Mouse (Mus musculus): ENCODE measurements around the gene Slc12a5. TPM values are rescaled to one million over a fixed set of nuclear protein-coding genes. Genes with fewer than 3 reads are reported as not detected.
A peak's percentile ranks its signal among the peaks of the same experiment; 100 is the strongest.

The Slc12a5 gene
- polyA plus RNA-seq, 1 experiment from 2014 or later, result 60.5 TPM

DNA sequence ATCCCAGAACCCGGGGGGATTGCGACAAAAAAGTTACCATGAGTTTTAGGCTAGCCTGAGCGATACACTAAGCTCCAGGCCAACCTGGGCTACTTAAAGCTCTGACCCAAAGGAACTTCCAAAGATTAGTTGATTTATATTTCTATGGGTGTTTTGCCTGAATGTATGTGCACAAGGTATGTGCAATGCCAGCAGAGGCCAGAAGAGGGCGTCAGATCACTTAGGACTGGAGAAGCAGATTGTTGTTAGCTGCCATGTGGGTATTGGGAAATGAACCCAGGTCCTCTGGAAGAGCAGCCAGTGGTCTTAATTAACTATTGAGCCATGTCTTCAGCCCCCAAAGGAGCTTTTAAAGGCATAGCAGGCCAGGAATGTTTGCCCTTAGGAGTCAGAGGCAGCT lies 8.9 kb upstream of the Slc12a5 start:
- Histone ChIP-seq H3K27me3 (peaks cover 63% of the 10 kb centered on the region), H3K4me2 (no peak overlapping the region), H3K36me3 (no peaks in the 10 kb centered on the region), H3K4me3 (no peak overlapping the region), H3K9ac (no peak overlapping the region), H3K4me1 (replicated peaks) (peaks cover 23% of the 10 kb centered on the region), H3K27ac (replicated peaks) (no peak overlapping the region), H3K9me3 (no peaks in the 10 kb centered on the region)
- 86% methylated on average over 4 of the region's 4 CpGs for WGBS
- no peak for ATAC-seq (ENCODE audit: low FRiP score, low read depth)

DNA sequence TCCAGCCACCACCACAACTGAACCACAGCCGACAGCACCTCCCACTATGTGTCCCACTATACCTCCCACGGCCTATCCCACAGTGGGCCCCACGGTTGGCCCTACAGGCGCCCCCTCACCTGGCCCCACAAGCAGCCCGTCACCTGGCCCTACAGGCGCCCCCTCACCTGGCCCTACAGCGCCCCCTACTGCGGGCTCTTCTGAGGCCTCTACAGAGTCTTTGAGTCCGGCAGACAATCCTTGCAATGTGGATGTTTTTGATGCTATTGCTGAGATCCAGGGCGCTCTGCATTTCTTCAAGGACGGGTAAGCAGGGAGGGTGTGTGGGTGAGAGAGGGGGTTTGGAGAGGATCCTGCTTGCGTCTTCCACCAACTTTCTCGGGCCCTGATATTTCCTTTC lies 8.2 kb upstream of the Slc12a5 start:
- no peak overlapping the region for H3K9ac ChIP-seq
- ATAC-seq (ENCODE audit: low FRiP score, low read depth), result no peak
- no peaks in the 10 kb centered on the region for H3K36me3 ChIP-seq
- H3K27me3 ChIP-seq, result peaks cover 56% of the 10 kb centered on the region
- H3K4me3 ChIP-seq, result no peak overlapping the region
- 42% methylated on average over 13 of the region's 13 CpGs for WGBS
- H3K9me3 ChIP-seq, result no peaks in the 10 kb centered on the region
- peaks cover 23% of the 10 kb centered on the region for H3K4me1 ChIP-seq (replicated peaks)
- no peak overlapping the region for H3K4me2 ChIP-seq
- H3K27ac ChIP-seq (replicated peaks), result no peak overlapping the region

DNA sequence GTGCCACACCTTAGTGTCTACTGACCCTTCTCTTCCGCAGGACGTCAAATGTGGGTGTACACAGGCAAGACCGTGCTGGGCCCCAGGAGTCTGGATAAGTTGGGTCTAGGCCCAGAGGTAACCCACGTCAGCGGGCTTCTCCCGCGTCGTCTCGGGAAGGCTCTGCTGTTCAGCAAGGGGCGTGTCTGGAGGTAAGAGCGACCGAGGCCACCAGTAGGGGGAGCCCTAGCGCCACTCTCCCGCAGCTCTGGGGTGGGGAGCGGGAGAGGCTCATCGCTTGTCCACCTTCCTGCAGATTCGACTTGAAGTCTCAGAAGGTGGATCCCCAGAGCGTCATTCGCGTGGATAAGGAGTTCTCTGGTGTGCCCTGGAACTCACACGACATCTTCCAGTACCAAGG lies 7.4 kb upstream of the Slc12a5 start:
- Histone ChIP-seq H3K9me3 (no peaks in the 10 kb centered on the region), H3K27me3 (peaks cover 48% of the 10 kb centered on the region), H3K27ac (replicated peaks) (no peak overlapping the region), H3K9ac (no peak overlapping the region), H3K4me3 (no peak overlapping the region), H3K4me2 (peak overlapping the region; percentile 37), H3K36me3 (no peaks in the 10 kb centered on the region), H3K4me1 (replicated peaks) (peaks cover 20% of the 10 kb centered on the region)
- peak; percentile 72 for ATAC-seq (ENCODE audit: low FRiP score, low read depth)
- 1% methylated on average over 21 of the region's 21 CpGs for WGBS

DNA sequence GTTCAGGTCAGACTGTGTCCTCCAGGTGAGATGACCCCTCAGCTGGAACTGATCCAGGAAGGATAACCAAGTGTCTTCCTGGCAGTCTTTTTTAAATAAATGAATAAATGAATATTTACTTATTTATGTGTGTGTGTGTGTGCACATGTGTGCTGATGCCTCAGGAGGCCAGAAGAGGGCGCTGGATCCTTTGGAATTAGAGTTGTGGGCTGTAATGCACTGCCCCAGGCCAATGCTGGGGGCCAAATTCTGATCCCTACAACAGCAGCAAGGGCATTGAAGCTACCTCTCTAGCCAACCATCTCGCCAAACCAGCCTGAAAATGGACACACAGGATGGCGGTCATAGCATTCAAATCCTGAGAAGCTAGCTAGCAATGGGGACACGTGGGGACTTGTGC lies 4.9 kb upstream of the Slc12a5 start:
- Histone ChIP-seq H3K9ac (no peak overlapping the region), H3K9me3 (no peaks in the 10 kb centered on the region), H3K27me3 (peaks cover 25% of the 10 kb centered on the region), H3K4me2 (no peak overlapping the region), H3K27ac (replicated peaks) (no peak overlapping the region), H3K36me3 (no peaks in the 10 kb centered on the region), H3K4me1 (replicated peaks) (peaks cover 14% of the 10 kb centered on the region), H3K4me3 (no peak overlapping the region)
- ATAC-seq (ENCODE audit: low FRiP score, low read depth), result no peak
- 74% methylated on average over 4 of the region's 4 CpGs for WGBS

DNA sequence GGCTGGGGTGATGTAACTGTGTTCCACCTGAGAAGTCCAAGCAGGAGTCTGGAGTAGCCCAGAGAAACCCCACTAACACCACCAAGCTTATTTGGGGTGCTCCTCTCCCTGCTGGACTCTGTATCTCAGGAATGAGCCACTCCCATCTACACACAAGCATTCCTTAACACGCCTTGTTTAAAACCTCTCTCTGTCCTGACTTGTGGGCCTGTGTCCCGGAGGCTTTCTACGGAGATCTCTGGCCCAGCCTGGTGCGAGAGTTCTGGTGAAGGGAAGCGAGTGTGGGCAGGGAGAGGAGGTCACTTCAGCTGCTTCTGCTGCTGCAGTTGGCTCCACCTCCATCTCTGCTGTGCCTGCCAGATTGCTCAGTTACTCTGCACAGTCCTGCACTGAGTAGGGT lies 4.4 kb upstream of the Slc12a5 start:
- Histone ChIP-seq H3K27ac (replicated peaks) (no peak overlapping the region), H3K9me3 (no peaks in the 10 kb centered on the region), H3K4me1 (replicated peaks) (peaks cover 17% of the 10 kb centered on the region), H3K9ac (no peak overlapping the region), H3K4me3 (no peak overlapping the region), H3K4me2 (no peak overlapping the region), H3K36me3 (no peaks in the 10 kb centered on the region), H3K27me3 (peaks cover 21% of the 10 kb centered on the region)
- 69% methylated on average over 5 of the region's 5 CpGs for WGBS
- no peak for ATAC-seq (ENCODE audit: low FRiP score, low read depth)

DNA sequence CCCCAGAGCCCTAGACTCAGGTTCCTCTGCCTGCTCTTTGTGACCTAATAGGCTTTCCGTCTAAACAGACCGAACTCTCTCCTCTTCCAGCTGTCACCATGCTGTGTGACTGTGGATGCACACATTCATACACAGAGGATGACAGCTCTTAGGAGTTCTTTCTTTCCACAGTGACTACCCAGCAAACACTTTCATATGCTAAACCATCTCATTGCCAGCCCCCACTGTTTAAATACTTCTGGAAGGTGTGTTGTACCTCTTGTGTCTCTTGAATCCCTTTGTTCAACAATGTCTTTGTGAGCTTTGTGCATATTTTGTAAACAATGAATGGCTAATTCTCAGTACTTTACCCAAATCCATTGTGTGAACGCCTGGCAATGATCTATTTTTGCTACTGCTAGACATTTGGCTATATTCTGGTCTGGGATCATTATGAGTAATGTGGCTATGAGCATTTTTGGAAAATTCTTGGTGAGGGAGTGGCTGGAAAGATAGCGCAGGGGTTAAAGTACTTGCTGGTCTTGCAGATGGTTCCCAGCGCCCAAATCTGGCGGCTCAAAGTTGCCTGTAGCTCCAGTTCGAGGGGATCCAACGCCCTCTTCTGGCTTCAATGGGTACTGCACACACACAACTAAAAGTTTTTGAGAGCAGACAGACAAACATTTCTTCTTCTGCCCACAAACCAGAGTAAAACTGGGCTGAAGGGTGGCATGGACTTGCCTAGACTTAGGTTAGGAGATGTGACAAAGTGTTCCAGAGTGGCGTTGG lies 2.9 kb upstream of the Slc12a5 start:
- Histone ChIP-seq H3K36me3 (no peaks in the 10 kb centered on the region), H3K4me2 (no peak overlapping the region), H3K4me1 (replicated peaks) (peaks cover 31% of the 10 kb centered on the region), H3K27me3 (0 out of 2 replicates have a peak, but pooled peaks cover 8% of the 10 kb centered on the region), H3K27ac (replicated peaks) (no peak overlapping the region), H3K9me3 (no peaks in the 10 kb centered on the region), H3K4me3 (no peak overlapping the region), H3K9ac (no peak overlapping the region)
- WGBS, result 64% methylated on average over 9 of the region's 9 CpGs
- no peak for ATAC-seq (ENCODE audit: low FRiP score, low read depth)

DNA sequence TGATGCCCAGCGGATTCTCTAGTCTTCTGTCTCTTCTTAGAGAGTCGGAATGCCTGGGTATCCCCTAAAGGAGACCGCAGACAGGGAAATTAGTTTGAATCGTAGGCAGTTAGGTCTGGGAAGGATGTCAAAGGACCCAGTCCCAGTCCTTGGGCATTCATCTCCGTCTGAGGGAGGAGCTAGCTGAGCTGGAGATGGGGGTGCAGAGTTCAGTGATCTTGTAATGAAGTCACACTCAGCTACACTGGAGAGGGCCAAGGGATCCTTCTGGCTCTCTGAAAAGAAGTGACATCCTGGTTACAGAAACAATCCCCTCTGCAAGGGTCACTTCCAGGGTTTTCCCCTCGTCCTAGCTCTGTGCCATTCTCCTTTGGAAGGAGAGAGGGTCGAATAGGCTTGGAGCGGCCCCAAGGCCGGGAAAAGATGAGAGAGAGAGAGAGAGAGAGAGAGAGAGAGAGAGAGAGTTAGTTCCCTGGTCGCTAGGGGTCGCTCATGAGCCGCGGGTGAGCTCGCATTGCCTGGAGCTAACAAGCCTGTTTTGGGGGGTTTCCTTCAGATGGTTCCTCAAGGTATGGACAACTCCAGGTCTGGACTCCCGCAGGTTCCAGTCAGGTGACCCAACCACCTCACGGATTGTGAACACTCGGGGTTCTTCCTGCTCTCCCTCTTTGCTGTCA lies 1.0 kb downstream of the Slc12a5 start:
- H3K36me3 ChIP-seq, result no peaks in the 10 kb centered on the region
- peak overlapping the region; percentile 66 for H3K4me3 ChIP-seq
- H3K9ac ChIP-seq, result peak overlapping the region; percentile 63
- H3K9me3 ChIP-seq, result no peaks in the 10 kb centered on the region
- whole genome bisulfite sequencing, result 7% methylated on average over 17 of the region's 17 CpGs
- 0 out of 2 replicates have a peak, but pooled peaks cover 2% of the 10 kb centered on the region for H3K27me3 ChIP-seq
- H3K27ac ChIP-seq (replicated peaks), result peak overlapping the region; percentile 75
- H3K4me1 ChIP-seq (replicated peaks), result peaks cover 58% of the 10 kb centered on the region
- peak; percentile 15; the same call in 1 of the 2 replicates for ATAC-seq (ENCODE audit: low FRiP score, low read depth)
- H3K4me2 ChIP-seq, result peak overlapping the region; percentile 71

DNA sequence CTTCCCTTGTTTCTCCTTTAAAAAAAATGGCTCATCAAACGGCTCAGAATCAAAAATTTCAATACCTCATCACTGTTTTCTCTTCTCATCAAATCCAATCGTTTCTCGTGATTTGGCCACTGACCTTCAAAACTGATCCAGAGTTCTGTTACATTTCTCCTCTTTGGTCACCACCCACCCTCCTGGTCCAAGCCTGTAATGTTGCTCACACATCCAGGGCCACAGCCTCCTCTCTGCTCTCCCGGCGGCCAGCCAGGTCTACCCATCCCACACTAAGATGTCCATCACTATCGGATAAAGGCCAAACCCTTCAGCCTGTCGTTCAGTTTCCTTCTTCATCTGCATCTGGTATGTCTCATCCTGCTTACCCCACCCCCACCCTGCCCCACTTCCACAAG lies 1.6 kb downstream of the Slc12a5 start:
- ATAC-seq (ENCODE audit: low FRiP score, low read depth), result no peak
- H3K4me2 ChIP-seq, result peak overlapping the region; percentile 71
- H3K9ac ChIP-seq, result no peak overlapping the region
- 53% methylated on average over 7 of the region's 7 CpGs for WGBS
- peaks cover 5% of the 10 kb centered on the region; the same call in 1 of the 2 replicates for H3K27me3 ChIP-seq
- peak overlapping the region; percentile 66 for H3K4me3 ChIP-seq
- no peaks in the 10 kb centered on the region for H3K36me3 ChIP-seq
- H3K4me1 ChIP-seq (replicated peaks), result peaks cover 62% of the 10 kb centered on the region
- H3K27ac ChIP-seq (replicated peaks), result 0 out of 2 replicates have a peak overlapping the region, but pooled peaks have one; percentile 75
- H3K9me3 ChIP-seq, result no peaks in the 10 kb centered on the region

DNA sequence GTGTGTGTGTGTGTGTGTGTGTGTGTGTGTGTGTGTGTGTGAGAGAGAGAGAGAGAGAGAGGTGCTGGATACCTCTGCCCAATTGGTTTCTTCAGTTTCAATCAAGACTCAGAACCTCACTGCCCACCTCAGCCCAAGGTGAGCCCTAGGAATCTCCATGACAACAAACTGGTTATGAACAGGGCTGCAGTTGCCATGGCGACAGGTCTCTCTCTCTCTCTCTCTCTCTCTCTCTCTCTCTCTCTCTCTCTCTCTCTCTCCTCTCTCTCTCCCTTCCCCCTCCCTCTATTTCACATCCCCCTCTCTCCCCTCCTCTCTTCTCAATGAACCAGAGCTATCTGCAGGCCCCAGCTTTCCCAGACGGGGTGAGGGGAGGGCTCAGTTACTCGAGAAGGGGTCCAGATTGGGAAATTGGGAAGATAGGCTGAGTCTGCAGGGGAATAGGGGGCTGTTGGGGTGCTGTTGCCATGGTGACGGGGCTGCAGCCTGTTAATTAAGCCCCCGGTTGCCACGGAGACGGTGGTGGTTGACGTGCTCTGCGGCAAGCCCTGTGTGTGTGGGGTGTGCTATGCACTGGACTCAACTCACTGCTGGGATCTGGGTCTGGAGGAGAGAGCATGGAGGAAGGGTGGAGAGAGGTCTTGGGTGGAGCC lies 3.8 kb downstream of the Slc12a5 start:
- no peaks in the 10 kb centered on the region for H3K9me3 ChIP-seq
- H3K27me3 ChIP-seq, result peaks cover 9% of the 10 kb centered on the region
- peak overlapping the region; percentile 89 for H3K27ac ChIP-seq (replicated peaks)
- 6% methylated on average over 9 of the region's 9 CpGs for WGBS
- H3K4me2 ChIP-seq, result peak overlapping the region; percentile 47
- no peaks in the 10 kb centered on the region for H3K36me3 ChIP-seq
- no peak overlapping the region for H3K9ac ChIP-seq
- H3K4me1 ChIP-seq (replicated peaks), result peaks cover 77% of the 10 kb centered on the region
- no peak overlapping the region for H3K4me3 ChIP-seq
- peak; percentile 59 for ATAC-seq (ENCODE audit: low FRiP score, low read depth)

DNA sequence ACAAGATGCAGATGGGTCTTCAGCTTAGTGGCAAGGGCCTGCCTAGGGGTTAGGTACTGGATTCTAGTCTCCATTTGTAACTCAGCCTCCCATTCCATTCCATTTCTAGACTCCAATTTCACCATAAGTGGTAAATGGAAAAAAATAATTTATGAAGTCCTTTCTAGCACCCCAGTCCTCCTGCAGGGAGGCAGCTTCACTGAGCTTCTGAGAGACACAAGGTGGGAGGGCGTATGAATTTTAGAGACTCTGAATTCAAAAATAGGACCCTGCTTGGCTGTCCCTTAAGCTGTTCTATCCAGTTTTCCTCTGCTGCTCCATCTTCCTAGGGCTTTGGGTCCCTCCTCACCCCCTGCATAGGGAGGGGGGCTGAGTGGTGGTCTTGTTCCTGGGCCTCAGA lies 4.4 kb downstream of the Slc12a5 start:
- H3K9ac ChIP-seq, result no peak overlapping the region
- H3K4me1 ChIP-seq (replicated peaks), result peaks cover 83% of the 10 kb centered on the region
- no peaks in the 10 kb centered on the region for H3K36me3 ChIP-seq
- H3K27me3 ChIP-seq, result peaks cover 16% of the 10 kb centered on the region
- 86% methylated on average over 1 of the region's 1 CpGs for WGBS
- H3K4me3 ChIP-seq, result no peak overlapping the region
- H3K27ac ChIP-seq (replicated peaks), result peak overlapping the region; percentile 89
- H3K4me2 ChIP-seq, result peak overlapping the region; percentile 47
- no peaks in the 10 kb centered on the region for H3K9me3 ChIP-seq
- ATAC-seq (ENCODE audit: low FRiP score, low read depth), result peak; percentile 0; the same call in 1 of the 2 replicates

DNA sequence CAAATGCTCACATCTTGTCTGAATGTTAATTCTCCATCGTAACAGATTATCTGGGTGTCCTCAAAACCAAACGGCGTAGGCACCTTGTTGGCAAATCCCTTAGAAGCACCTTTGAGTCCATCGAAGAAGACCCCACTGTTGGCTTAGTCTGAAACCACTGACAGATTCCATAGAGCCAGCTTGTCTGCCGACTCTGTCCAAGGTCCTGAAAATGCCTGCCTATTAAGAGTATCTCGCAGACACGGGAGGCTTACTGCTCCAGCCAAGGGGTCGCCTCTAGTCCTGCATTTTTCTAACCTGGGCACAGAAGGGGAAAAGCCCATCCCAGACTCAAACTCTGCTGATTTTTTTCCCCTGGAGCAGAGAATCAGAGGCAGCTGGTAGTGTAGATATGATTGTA lies 5.8 kb downstream of the Slc12a5 start:
- Histone ChIP-seq H3K9ac (no peak overlapping the region), H3K27ac (replicated peaks) (no peak overlapping the region)

DNA sequence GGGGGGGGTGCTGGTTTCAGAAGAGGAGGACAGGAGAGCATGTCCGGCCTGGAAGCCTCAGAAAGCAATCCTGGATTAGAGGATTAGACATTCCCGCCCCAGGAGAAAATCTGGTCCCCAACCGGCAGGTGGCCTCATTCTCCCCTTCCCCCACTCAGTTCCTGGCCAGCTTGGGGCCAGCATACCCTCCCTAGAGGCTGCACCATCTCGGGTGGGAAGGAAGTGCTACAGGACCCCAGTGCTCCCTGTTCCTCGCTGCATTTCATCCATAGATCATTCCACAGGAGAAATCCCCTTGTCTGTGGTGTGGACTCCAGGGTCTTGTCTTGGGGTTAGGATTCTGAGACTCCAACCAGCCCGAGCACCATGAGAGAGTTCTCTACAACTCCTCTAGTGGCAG lies 6.6 kb downstream of the Slc12a5 start:
- H3K4me3 ChIP-seq, result peak overlapping the region; percentile 65; the same call in 1 of the 2 replicates
- peaks cover 20% of the 10 kb centered on the region for H3K27me3 ChIP-seq
- H3K36me3 ChIP-seq, result no peaks in the 10 kb centered on the region
- H3K4me2 ChIP-seq, result peak overlapping the region; percentile 86
- no peak for ATAC-seq (ENCODE audit: low FRiP score, low read depth)
- H3K4me1 ChIP-seq (replicated peaks), result peaks cover 87% of the 10 kb centered on the region
- 14% methylated on average over 6 of the region's 6 CpGs for WGBS
- H3K27ac ChIP-seq (replicated peaks), result peak overlapping the region; percentile 92
- H3K9me3 ChIP-seq, result no peaks in the 10 kb centered on the region
- H3K9ac ChIP-seq, result no peak overlapping the region

More for the DNA sequence above, 5.8 kb downstream of the Slc12a5 start:
- 26% methylated on average over 8 of the region's 8 CpGs for WGBS
- Histone ChIP-seq H3K27me3 (peaks cover 20% of the 10 kb centered on the region), H3K9me3 (no peaks in the 10 kb centered on the region), H3K4me1 (replicated peaks) (peaks cover 88% of the 10 kb centered on the region), H3K36me3 (no peaks in the 10 kb centered on the region), H3K4me2 (no peak overlapping the region), H3K4me3 (no peak overlapping the region)
- ATAC-seq (ENCODE audit: low FRiP score, low read depth), result no peak

Data from hindbrain, embryonic 15.5 days (tissue).